Mouse (Mus musculus) midbrain, embryonic 16.5 days (tissue): ENCODE results near the gene Scaf4. TPM values are rescaled to one million over a fixed set of nuclear protein-coding genes. Genes with fewer than 3 reads are reported as not detected.

Source experiments
- ATAC-seq: fragments of 200-750 bp; cut with Nextera tagmentation; 2 replicates; pipeline ENCODE4 v1.8.0; 2017; ENCODE audit warnings: moderate TSS enrichment
- H3K27ac ChIP-seq: fragments of 300-500 bp; sonication (generic); 2 replicates; pipeline ENCODE4 v1.5.1; 2014; ENCODE audit warnings: mild to moderate bottlenecking, low read length, mixed read lengths
- H3K27me3 ChIP-seq: fragments of 300-500 bp; sonication (generic); 2 replicates; pipeline ENCODE4 v1.6.1; 2014; ENCODE audit warnings: low read depth, low read length, mixed read lengths; ENCODE audit not compliant: control insufficient read depth, insufficient read depth
- H3K36me3 ChIP-seq: fragments of 300-500 bp; sonication (generic); 2 replicates; pipeline ENCODE4 v1.6.1; 2014; ENCODE audit warnings: mild to moderate bottlenecking, low read length, moderate library complexity, mixed read lengths; ENCODE audit not compliant: control insufficient read depth, insufficient read depth
- H3K4me1 ChIP-seq: fragments of 300-500 bp; sonication (generic); 2 replicates; pipeline ENCODE4 v1.6.1; 2014; ENCODE audit warnings: mild to moderate bottlenecking, low read length, mixed read lengths; ENCODE audit not compliant: control insufficient read depth, insufficient read depth
- H3K4me2 ChIP-seq: fragments of 300-500 bp; sonication (generic); 2 replicates; pipeline ENCODE4 v1.6.1; 2014; ENCODE audit warnings: mild to moderate bottlenecking, low read length, mixed read lengths
- H3K4me3 ChIP-seq: fragments of 300-500 bp; sonication (generic); 2 replicates; pipeline ENCODE4 v1.5.1; 2014; ENCODE audit warnings: low read depth, mild to moderate bottlenecking, low read length, moderate library complexity, mixed read lengths
- H3K9ac ChIP-seq: fragments of 300-500 bp; sonication (generic); 2 replicates; pipeline ENCODE4 v1.6.1; 2014; ENCODE audit warnings: low read depth, low read length, mixed read lengths
- H3K9me3 ChIP-seq: fragments of 300-500 bp; sonication (generic); replicated peaks from 2 replicates; pipeline ENCODE4 v1.6.1; 2014; ENCODE audit warnings: mild to moderate bottlenecking, low read length, mixed read lengths; ENCODE audit not compliant: control insufficient read depth, poor library complexity, severe bottlenecking
- WGBS: fragments of 180-500 bp; shearing (Covaris S2); extraction: QIAGEN DNeasy Blood & Tissue Kit; methylation state at CpG from one replicate; pipeline ENCODE4 v1.1.7; 2014; 5-methylcytosine and 5-hydroxymethylcytosine counted together
- polyA plus RNA-seq: library from polyadenylated mRNA; unstranded; fragments of >200 nt; fragmentation: Nextera tagmentation; extraction: Ambion mirVana; gene quantifications from 2 replicates; pipeline ENCODE4 v1.2.1, GENCODE M21; 2015

Gene Scaf4
- polyA plus RNA-seq, 1 experiment from 2014 or later = 22.6 TPM

DNA sequence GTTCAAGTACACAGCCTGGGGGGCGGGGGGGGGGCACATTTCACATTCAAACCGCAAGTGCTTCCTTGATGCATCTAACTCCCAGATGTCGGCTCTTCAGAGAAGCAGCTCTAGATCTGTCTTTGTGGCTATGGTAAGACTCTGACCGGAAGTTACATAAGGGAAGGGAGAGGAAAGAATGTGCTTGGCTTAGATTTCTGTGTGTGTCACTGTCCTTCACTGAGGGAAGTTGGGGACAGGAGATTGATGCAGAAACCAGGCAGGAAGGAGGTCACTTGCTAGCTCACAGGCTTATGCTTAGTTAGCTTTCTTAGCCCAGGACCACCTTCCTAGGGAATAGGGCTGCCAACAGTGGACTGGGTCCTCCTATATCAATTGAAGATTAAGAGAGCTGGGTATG lies 31.6 kb upstream of the Scaf4 start:
- H3K27ac ChIP-seq = no peak overlapping the region
- no peaks in the 10 kb centered on the region for H3K36me3 ChIP-seq
- no peak for ATAC-seq
- H3K9ac ChIP-seq = no peak overlapping the region
- H3K9me3 ChIP-seq = no peaks in the 10 kb centered on the region
- no peak overlapping the region for H3K4me3 ChIP-seq
- no peaks in the 10 kb centered on the region for H3K27me3 ChIP-seq
- 84% methylated on average over 4 of the region's 4 CpGs for WGBS
- no peaks in the 10 kb centered on the region; the same call in none of the 2 replicates for H3K4me1 ChIP-seq
- no peak overlapping the region for H3K4me2 ChIP-seq

GRCm38 (mm10) chr16:90312449-90313082 lies 28.3 kb upstream of the Scaf4 start:
- no peaks in the 10 kb centered on the region for H3K4me1 ChIP-seq
- 70% methylated on average over 13 of the region's 13 CpGs for WGBS
- peak; percentile 78 for ATAC-seq
- no peaks in the 10 kb centered on the region for H3K36me3 ChIP-seq
- no peak overlapping the region for H3K4me2 ChIP-seq
- H3K4me3 ChIP-seq = no peak overlapping the region
- H3K9me3 ChIP-seq = no peaks in the 10 kb centered on the region
- no peak overlapping the region for H3K27ac ChIP-seq
- no peak overlapping the region for H3K9ac ChIP-seq
- H3K27me3 ChIP-seq = no peaks in the 10 kb centered on the region

DNA sequence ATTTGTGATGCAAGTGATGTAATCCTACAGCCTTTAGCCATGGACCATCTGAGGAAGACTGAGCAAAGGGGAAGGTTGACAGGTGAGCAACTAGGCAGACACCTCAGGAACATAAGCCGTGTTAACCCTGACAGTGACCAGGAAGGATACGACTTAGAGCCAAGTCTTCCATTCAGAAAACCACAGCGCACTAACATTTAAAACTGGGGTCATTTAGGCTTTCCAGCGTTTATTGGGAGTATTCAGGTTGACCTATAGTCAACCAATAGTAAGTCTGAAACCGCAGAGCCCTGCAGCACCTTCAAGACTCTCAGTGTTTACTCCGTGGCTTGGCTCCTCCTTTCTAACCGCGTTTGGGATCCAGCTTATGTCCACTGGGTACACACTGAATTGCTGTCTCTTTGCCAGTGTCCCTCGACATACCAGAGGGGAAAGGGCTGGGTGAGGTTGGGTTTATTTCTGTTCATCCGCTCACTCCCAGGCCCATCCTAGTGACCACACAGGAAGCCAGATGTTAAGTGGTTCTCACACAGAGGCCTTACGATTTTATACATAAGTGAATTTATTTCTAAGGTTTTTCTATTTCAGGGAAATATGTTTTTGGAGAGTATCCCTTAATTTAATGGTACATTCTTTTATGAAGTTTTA lies 26.3 kb upstream of the Scaf4 start:
- H3K4me1 ChIP-seq = no peaks in the 10 kb centered on the region
- no peak overlapping the region for H3K4me3 ChIP-seq
- no peaks in the 10 kb centered on the region for H3K27me3 ChIP-seq
- H3K36me3 ChIP-seq = no peaks in the 10 kb centered on the region
- no peak overlapping the region for H3K27ac ChIP-seq
- H3K9me3 ChIP-seq = no peaks in the 10 kb centered on the region
- H3K4me2 ChIP-seq = no peak overlapping the region
- H3K9ac ChIP-seq = no peak overlapping the region
- WGBS = 86% methylated on average over 11 of the region's 11 CpGs
- no peak for ATAC-seq

- Histone ChIP-seq H3K4me2 (no peak overlapping the region), H3K9ac (no peak overlapping the region), H3K27ac (no peak overlapping the region), H3K9me3 (no peaks in the 10 kb centered on the region), H3K4me1 (no peaks in the 10 kb centered on the region), H3K4me3 (no peak overlapping the region), H3K27me3 (no peaks in the 10 kb centered on the region), H3K36me3 (no peaks in the 10 kb centered on the region)
- WGBS = 44% methylated on average over 3 of the region's 3 CpGs
- no peak for ATAC-seq
Measured at GRCm38 (mm10) chr16:90309784-90310183, 25.5 kb upstream of the Scaf4 start.

DNA sequence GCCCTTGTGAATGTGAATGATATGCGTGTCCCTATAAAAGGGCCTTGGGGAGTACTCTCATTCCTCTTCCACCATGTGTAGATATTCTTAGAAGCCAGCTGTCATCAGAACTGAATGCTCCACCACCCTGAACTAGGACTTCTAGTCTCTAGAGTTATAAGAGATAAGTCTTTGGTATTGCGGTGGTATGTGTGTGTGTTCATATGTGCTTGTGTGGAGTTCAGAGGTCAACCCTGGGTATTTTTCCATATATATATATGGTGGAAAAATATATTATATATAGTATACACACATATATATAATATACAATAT lies 19.6 kb upstream of the Scaf4 start:
- Histone ChIP-seq H3K36me3 (no peaks in the 10 kb centered on the region), H3K4me3 (no peak overlapping the region), H3K9ac (no peak overlapping the region), H3K27ac (no peak overlapping the region), H3K4me2 (no peak overlapping the region), H3K9me3 (no peaks in the 10 kb centered on the region), H3K4me1 (peaks cover 3% of the 10 kb centered on the region; the same call in 1 of the 2 replicates), H3K27me3 (no peaks in the 10 kb centered on the region)
- WGBS = 81% methylated on average over 2 of the region's 2 CpGs
- ATAC-seq = no peak

GRCm38 (mm10) chr16:90303286-90303987 lies 19.1 kb upstream of the Scaf4 start:
- Histone ChIP-seq H3K4me1 (peaks cover 5% of the 10 kb centered on the region; the same call in 1 of the 2 replicates), H3K9ac (no peak overlapping the region), H3K4me2 (no peak overlapping the region), H3K36me3 (no peaks in the 10 kb centered on the region), H3K27ac (no peak overlapping the region), H3K4me3 (no peak overlapping the region), H3K27me3 (no peaks in the 10 kb centered on the region), H3K9me3 (no peaks in the 10 kb centered on the region)
- no peak for ATAC-seq
- WGBS = 90% methylated on average over 9 of the region's 9 CpGs

DNA sequence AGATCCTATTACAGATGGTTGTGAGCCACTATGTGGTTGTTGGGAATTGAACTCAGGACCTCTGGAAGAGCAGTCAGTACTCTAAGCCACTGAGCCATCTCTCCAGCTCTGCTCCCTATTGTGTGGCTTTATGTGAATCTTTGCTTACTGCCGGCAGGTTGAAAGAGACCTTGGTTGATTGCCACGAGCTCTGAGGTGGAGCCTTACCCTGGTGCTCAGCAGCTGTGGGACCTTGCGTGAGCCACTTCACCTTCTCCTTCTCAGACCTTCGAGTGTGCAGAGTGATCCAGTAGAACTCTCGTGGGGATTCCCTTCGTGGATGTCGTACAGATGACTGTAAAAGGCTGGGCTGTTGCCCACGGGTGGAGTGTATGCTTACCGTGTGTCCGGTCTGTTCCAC lies 17.4 kb upstream of the Scaf4 start:
- Histone ChIP-seq H3K27ac (no peak overlapping the region), H3K9ac (no peak overlapping the region), H3K9me3 (no peaks in the 10 kb centered on the region), H3K4me2 (no peak overlapping the region), H3K27me3 (no peaks in the 10 kb centered on the region), H3K4me1 (peaks cover 12% of the 10 kb centered on the region), H3K36me3 (no peaks in the 10 kb centered on the region), H3K4me3 (no peak overlapping the region)
- WGBS = 87% methylated on average over 10 of the region's 10 CpGs
- no peak for ATAC-seq

DNA sequence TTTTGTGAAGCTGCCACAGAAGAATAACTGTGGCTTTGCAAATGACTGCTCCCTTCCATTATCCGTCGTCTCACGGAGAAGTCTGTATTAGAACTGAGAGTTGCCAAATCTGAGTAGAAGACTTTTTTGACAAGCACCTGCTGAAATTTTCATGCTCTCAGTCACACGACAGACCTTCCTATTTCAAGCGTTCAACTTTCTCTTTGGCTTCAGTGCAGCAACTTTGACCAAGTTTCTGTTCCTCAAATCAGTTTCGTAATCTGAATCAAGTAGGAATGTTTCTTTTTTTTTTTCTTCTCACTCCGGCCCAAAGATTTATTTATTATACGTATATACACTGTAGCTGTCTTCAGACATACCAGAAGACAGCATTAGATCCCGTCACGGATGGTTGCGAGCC lies 16.6 kb upstream of the Scaf4 start:
- no peaks in the 10 kb centered on the region for H3K9me3 ChIP-seq
- no peak overlapping the region for H3K4me3 ChIP-seq
- H3K9ac ChIP-seq = no peak overlapping the region
- WGBS = 94% methylated on average over 11 of the region's 11 CpGs
- no peak overlapping the region for H3K4me2 ChIP-seq
- H3K36me3 ChIP-seq = no peaks in the 10 kb centered on the region
- no peak for ATAC-seq
- peaks cover 12% of the 10 kb centered on the region for H3K4me1 ChIP-seq
- H3K27ac ChIP-seq = no peak overlapping the region
- H3K27me3 ChIP-seq = no peaks in the 10 kb centered on the region

- no peak for ATAC-seq
- no peak overlapping the region for H3K4me2 ChIP-seq
- no peak overlapping the region for H3K9ac ChIP-seq
- no peaks in the 10 kb centered on the region for H3K9me3 ChIP-seq
- H3K27ac ChIP-seq = no peak overlapping the region
- no peaks in the 10 kb centered on the region for H3K27me3 ChIP-seq
- no peak overlapping the region for H3K4me3 ChIP-seq
- H3K4me1 ChIP-seq = peaks cover 12% of the 10 kb centered on the region
- H3K36me3 ChIP-seq = no peaks in the 10 kb centered on the region
Measured at GRCm38 (mm10) chr16:90299591-90299990, 15.3 kb upstream of the Scaf4 start.
